Mouse (Mus musculus) liver, embryonic 12.5 days (tissue): ENCODE data around the gene Cinp. TPM values are rescaled to one million over a fixed set of nuclear protein-coding genes. Genes with fewer than 3 reads are reported as not detected.

Experiments
- ATAC-seq: fragments of 200-750 bp; cut with Nextera tagmentation; 2 replicates; pipeline ENCODE4 v1.8.0; 2017; ENCODE audit warnings: moderate number of reproducible peaks, mild to moderate bottlenecking, moderate library complexity
- H3K27ac ChIP-seq: fragments of 300-500 bp; sonication (generic); 2 replicates; pipeline ENCODE4 v1.5.1; 2016; ENCODE audit warnings: mild to moderate bottlenecking
- H3K27me3 ChIP-seq: fragments of 300-500 bp; sonication (generic); replicated peaks from 2 replicates; pipeline ENCODE4 v1.6.1; 2016; ENCODE audit warnings: mild to moderate bottlenecking, moderate library complexity
- H3K36me3 ChIP-seq: fragments of 300-500 bp; sonication (generic); 2 replicates; pipeline ENCODE4 v1.6.1; 2016; ENCODE audit warnings: mild to moderate bottlenecking, moderate library complexity
- H3K4me1 ChIP-seq: fragments of 300-500 bp; sonication (generic); 2 replicates; pipeline ENCODE4 v1.6.1; 2016
- H3K4me2 ChIP-seq: fragments of 300-500 bp; sonication (generic); 2 replicates; pipeline ENCODE4 v1.6.1; 2016; ENCODE audit warnings: mild to moderate bottlenecking, moderate library complexity
- H3K4me3 ChIP-seq: fragments of 300-500 bp; sonication (generic); 2 replicates; pipeline ENCODE4 v1.5.1; 2016; ENCODE audit warnings: mild to moderate bottlenecking, moderate library complexity
- H3K9ac ChIP-seq: fragments of 300-500 bp; sonication (generic); 2 replicates; pipeline ENCODE4 v1.6.1; 2016; ENCODE audit warnings: mild to moderate bottlenecking, moderate library complexity
- H3K9me3 ChIP-seq: fragments of 300-500 bp; sonication (generic); replicated peaks from 2 replicates; pipeline ENCODE4 v1.6.1; 2016; ENCODE audit warnings: mild to moderate bottlenecking, moderate library complexity
- WGBS: fragments of 180-500 bp; shearing (Covaris S2); methylation state at CpG from one replicate; pipeline ENCODE4 v1.1.7; 2016; ENCODE audit not compliant: insufficient replicate concordance; 5-methylcytosine and 5-hydroxymethylcytosine counted together
- polyA plus RNA-seq: library from polyadenylated mRNA; unstranded; fragments of >200 nt; fragmentation: Nextera tagmentation; extraction: Ambion mirVana; gene quantifications from 2 replicates; pipeline ENCODE4 v1.2.1, GENCODE M21; 2016

Gene Cinp
- 99.0 and 103 TPM in 2 replicates for polyA plus RNA-seq

DNA sequence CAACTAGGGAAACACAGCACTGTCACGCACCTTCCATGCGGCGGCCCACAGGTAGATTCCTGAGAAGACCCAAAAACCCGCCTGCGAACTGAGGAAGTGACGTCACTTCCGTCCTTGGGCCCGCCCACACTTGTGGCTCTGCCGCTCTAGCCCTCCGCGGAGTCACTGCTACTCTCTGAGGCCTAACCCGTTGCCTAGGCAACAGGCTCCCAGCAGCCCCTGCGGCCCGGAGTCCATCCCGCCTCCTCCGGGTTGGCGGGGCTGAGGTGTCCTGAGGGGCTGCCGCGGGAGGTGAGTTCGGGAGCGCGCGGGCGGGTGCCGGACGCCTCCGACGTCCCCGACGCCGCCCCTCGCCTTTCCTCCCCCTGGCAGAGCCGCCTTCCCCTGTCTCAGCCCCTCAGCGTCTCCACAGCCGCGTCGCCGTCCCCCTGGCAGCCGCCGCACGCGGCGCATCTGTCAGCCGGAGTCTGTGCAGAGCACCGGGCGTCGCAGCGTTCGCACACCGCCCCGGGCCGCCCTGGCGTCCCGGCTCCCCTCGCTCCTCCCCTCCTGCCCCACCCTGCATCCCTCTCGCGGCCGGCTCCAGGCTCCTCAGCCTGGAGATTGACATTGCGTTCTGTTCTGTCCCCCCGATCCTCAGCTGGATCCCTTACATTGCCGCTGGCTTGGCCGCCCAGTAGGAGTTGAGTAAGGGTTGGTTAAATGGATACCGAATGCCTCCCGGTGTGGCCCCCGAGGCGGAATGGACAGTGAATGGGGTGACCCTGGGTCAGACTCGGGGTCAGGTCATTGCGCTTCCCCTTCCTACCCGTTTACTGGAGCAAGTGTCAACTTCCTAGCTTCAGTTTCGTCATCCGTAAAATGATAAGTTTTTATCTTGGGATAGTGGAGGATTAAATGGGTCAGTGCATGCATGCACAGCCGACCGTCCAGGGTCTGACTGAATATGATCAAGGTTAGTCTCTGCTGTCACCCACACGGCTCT is at the start of gene Cinp, which contains the start of gene Tecpr2:
Cinp (minus strand) TSS at position 110 of the 985 bp plus-strand sequence.
Tecpr2 (plus strand) TSS at position 229 of the 985 bp plus-strand sequence.
- Histone ChIP-seq H3K4me1 (peaks cover 76% of the 10 kb centered on the region), H3K27me3 (no peaks in the 10 kb centered on the region), H3K9ac (peak within 1 kb of the TSS; percentile 88), H3K4me2 (peak within 1 kb of the TSS; percentile 87), H3K27ac (peak within 1 kb of the TSS; percentile 96), H3K9me3 (no peaks in the 10 kb centered on the region), H3K36me3 (peaks cover 15% of the 10 kb centered on the region), H3K4me3 (peak within 1 kb of the TSS; percentile 86)
- WGBS = under 1% methylated on average over 69 of the region's 74 CpGs
- ATAC-seq = peak; percentile 98

DNA sequence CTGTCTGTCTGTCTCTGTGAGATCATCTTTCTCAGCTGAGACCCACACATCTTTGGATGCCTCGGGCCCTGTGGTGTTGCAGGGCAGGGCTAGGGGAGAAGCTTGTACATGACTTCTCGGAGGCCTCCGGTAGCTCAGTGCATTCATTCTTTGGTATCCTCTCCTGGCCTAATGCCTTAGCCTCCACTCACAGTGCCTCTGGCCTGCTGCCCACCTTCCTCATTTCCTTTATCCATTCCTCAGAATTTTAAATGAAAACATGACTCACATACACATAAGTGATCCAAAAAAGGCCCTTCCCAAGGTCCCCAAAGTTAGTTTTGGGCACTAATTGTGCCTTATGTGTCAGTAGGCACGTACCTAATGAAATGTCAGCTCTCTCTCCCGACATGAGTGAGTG is 48.6 kb upstream of the Cinp start:
- Histone ChIP-seq H3K27ac (peak overlapping the region; percentile 22; the same call in 1 of the 2 replicates), H3K4me2 (no peak overlapping the region), H3K4me3 (no peak overlapping the region), H3K9me3 (no peaks in the 10 kb centered on the region), H3K9ac (no peak overlapping the region), H3K36me3 (peaks cover 54% of the 10 kb centered on the region), H3K4me1 (peaks cover 14% of the 10 kb centered on the region), H3K27me3 (no peaks in the 10 kb centered on the region)
- 88% methylated on average over 5 of the region's 5 CpGs for WGBS
- no peak for ATAC-seq

DNA sequence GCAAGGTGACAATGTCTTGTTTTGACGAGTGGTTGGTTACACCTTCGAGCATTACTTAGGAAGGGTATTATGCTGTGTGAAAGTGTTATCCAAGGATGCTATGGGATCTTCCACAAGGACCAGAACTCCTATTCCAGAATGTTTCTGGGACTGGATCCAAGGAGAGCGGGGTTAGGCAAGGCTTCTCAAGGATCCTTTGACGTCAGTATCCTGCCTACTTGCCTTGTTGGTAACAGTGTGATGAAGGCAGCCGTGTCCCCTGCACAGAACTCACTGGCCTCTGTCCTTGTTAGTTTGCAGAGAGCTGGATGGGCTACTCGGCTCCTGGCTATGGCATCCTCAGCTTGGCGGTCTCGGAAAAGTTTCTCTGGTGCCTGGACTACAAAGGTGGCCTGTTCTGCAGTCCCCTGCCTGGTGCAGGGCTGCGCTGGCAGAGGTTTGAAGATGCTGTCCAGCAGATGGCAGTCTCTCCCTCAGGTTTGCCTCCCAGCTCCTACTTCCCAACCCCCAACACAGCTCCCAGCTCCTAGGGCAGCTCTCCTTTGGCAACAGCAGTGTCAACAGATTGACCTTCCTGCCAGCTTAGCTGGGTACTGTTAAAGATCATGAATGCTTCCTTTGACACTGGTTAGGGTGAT is 47.2 kb upstream of the Cinp start:
- Histone ChIP-seq H3K9me3 (no peaks in the 10 kb centered on the region), H3K27ac (no peak overlapping the region), H3K27me3 (no peaks in the 10 kb centered on the region), H3K4me3 (no peak overlapping the region), H3K9ac (no peak overlapping the region), H3K4me1 (peaks cover 14% of the 10 kb centered on the region), H3K4me2 (no peak overlapping the region), H3K36me3 (peaks cover 58% of the 10 kb centered on the region)
- 61% methylated on average over 9 of the region's 9 CpGs for WGBS
- peak; percentile 86 for ATAC-seq

DNA sequence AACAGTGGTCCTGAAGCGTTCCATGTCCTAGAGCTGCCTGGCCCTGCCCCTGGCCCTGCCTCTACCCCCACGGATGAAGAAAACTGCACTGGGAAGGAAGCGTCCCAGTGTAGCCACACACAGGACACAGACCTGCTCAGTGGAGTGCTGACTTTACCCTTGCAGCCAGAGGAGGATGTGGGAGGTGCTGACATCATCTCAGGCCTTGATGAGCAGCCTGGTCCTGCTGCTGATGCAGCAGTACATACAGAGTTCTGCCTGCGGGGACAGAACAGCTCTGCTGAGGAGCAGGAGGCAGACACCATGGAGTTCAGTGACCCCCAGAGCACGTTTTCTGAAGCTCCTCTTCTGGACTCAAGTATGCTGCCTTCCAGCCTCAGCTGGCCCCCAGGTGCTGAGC is 43.9 kb upstream of the Cinp start:
- H3K27me3 ChIP-seq = no peaks in the 10 kb centered on the region
- H3K4me3 ChIP-seq = no peak overlapping the region
- no peaks in the 10 kb centered on the region for H3K9me3 ChIP-seq
- no peak overlapping the region for H3K9ac ChIP-seq
- H3K4me2 ChIP-seq = no peak overlapping the region
- ATAC-seq = no peak
- H3K36me3 ChIP-seq = peaks cover 50% of the 10 kb centered on the region
- H3K27ac ChIP-seq = no peak overlapping the region
- 65% methylated on average over 5 of the region's 5 CpGs for WGBS
- H3K4me1 ChIP-seq = peaks cover 18% of the 10 kb centered on the region

DNA sequence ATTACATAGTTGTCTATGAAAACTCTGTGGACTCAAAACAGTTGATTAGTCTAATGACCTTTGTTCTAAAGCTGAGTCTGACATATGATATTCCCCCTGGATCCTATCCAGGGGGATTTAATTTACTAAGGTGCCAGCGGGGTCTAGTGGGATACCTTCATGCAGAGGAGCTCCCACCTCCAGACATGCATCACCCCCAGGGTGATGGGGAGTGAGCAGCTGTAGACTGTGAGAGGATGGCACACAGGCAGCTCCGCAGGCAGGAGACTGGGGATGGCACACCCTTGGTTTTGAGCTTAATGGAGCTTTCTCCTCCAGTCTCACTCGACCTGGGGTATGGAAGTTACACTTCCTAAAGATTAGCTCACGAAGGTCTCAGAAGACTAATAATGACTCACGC is 32.6 kb upstream of the Cinp start:
- H3K9ac ChIP-seq = no peak overlapping the region
- WGBS = 76% methylated on average over 5 of the region's 5 CpGs
- no peak overlapping the region for H3K4me3 ChIP-seq
- H3K27ac ChIP-seq = no peak overlapping the region
- ATAC-seq = no peak
- no peak overlapping the region for H3K4me2 ChIP-seq
- H3K27me3 ChIP-seq = no peaks in the 10 kb centered on the region
- peaks cover 57% of the 10 kb centered on the region for H3K36me3 ChIP-seq
- H3K4me1 ChIP-seq = no peaks in the 10 kb centered on the region
- no peaks in the 10 kb centered on the region for H3K9me3 ChIP-seq

DNA sequence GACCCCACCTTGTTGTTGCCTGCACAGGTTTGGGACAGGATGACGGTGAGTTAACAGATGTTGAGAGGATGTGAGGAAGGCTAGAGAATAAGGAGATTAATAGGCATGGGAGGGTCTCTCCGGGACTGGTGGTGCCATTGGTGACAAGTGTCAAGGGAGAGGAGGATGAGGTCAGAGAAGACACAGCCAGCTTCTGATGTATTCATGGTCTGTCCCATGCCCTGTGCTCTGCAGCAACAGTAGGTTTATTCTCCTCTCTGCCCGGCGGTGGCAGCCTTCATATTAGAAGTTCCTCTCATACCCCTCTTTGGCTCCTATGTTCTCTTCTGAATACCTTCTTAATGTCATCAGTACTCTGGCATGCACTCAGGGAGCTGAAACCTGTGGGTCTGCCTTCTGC is 31.3 kb upstream of the Cinp start:
- no peaks in the 10 kb centered on the region for H3K9me3 ChIP-seq
- WGBS = 75% methylated on average over 4 of the region's 4 CpGs
- H3K36me3 ChIP-seq = peaks cover 57% of the 10 kb centered on the region
- no peak overlapping the region for H3K4me3 ChIP-seq
- H3K27ac ChIP-seq = no peak overlapping the region
- no peak for ATAC-seq
- no peak overlapping the region for H3K4me2 ChIP-seq
- no peaks in the 10 kb centered on the region for H3K27me3 ChIP-seq
- H3K9ac ChIP-seq = no peak overlapping the region
- H3K4me1 ChIP-seq = no peaks in the 10 kb centered on the region

DNA sequence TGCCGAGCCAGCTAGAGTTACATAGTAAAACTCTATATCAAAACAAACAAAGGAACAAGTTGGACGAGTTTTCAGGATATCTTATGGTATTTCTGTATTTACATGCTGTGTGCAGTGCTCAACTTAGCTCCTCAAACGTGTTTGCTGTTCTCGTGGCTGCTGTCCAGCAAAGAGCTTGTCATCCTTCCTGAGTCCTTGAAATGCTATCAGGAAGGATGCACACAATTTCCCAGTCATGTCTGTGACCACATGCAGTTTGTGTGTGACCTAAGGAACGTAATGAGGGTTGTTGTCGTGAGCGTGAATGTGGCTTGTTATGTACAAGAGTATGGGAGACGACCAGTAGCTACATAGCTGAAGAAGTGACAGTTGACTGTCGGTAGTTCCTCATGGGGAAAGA is 26.8 kb upstream of the Cinp start:
- peaks cover 53% of the 10 kb centered on the region for H3K36me3 ChIP-seq
- no peaks in the 10 kb centered on the region for H3K27me3 ChIP-seq
- no peaks in the 10 kb centered on the region for H3K9me3 ChIP-seq
- H3K9ac ChIP-seq = no peak overlapping the region
- no peak for ATAC-seq
- H3K4me2 ChIP-seq = no peak overlapping the region
- no peaks in the 10 kb centered on the region for H3K4me1 ChIP-seq
- WGBS = 70% methylated on average over 9 of the region's 9 CpGs
- H3K27ac ChIP-seq = no peak overlapping the region
- H3K4me3 ChIP-seq = no peak overlapping the region

DNA sequence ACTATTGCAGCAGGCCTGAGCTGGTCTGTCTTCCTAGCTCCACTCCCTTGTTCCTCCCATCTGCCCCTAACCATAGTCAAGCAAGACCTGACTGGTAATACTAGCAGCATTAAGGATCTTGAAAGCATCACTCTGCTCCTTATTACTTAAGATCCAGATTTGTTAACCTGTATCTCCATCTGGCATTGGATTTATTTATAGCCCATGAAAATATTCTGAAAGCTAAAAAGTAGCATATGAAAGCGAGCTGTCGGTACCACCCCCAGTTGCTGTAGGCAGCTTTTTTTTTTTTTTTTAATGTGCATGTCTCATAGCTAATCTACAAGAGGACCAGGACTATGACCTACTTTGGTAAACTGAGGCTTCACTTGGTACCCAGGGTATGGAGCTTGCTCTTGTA is 21.0 kb upstream of the Cinp start:
- Histone ChIP-seq H3K27ac (no peak overlapping the region), H3K27me3 (no peaks in the 10 kb centered on the region), H3K9me3 (no peaks in the 10 kb centered on the region), H3K4me3 (no peak overlapping the region), H3K9ac (no peak overlapping the region), H3K36me3 (peaks cover 9% of the 10 kb centered on the region), H3K4me2 (no peak overlapping the region), H3K4me1 (0 out of 2 replicates have a peak, but pooled peaks cover 4% of the 10 kb centered on the region)
- ATAC-seq = no peak
- WGBS = 89% methylated on average over 2 of the region's 2 CpGs

DNA sequence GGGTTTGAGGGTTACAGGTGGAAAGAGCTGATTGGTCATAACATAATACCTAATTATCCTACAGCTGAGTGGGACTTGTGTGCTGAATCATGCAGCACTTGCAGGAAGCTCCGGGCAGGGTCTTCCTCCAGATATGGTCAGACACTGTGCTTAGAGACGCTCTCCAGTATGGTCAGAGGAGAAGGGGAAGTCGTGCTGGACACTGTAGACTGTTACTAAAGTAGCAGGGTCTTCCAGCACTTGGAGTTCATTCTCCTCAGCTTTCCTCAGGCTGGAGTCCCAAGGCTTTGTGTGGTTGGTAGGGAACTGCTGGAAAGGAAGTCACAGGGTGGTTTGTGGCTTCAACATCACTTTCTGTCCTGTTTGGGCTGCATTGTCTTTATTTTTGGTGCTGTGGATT is 18.9 kb upstream of the Cinp start:
- H3K27me3 ChIP-seq = no peaks in the 10 kb centered on the region
- 10% methylated on average over 3 of the region's 3 CpGs for WGBS
- H3K9ac ChIP-seq = no peak overlapping the region
- H3K4me1 ChIP-seq = 0 out of 2 replicates have a peak, but pooled peaks cover 4% of the 10 kb centered on the region
- ATAC-seq = no peak
- no peak overlapping the region for H3K4me2 ChIP-seq
- 0 out of 2 replicates have a peak overlapping the region, but pooled peaks have one; percentile 29 for H3K27ac ChIP-seq
- H3K9me3 ChIP-seq = no peaks in the 10 kb centered on the region
- peaks cover 4% of the 10 kb centered on the region for H3K36me3 ChIP-seq
- H3K4me3 ChIP-seq = no peak overlapping the region

DNA sequence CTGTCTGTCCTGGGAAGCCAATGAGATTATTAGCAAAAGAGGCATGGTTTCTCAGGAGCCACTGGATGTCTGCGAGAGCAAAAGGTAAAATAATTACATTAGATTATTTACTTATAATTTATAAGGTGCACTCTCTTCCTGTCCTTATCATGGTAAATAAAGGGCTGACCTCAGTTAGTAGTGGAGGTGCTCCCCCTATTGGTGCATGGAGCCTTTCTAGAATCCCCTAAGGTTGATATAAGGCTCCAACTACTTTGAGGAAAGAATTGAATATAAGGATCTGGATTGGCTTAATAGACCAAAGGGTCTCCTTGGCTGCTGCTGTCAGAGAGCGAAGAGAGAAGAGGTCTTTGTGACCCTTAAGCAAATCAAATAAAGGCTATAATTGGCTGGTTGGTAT is 14.6 kb upstream of the Cinp start:
- 75% methylated on average over 2 of the region's 2 CpGs for WGBS
- Histone ChIP-seq H3K27ac (no peak overlapping the region), H3K9ac (no peak overlapping the region), H3K4me3 (no peak overlapping the region), H3K36me3 (peaks cover 4% of the 10 kb centered on the region), H3K4me1 (0 out of 2 replicates have a peak, but pooled peaks cover 4% of the 10 kb centered on the region), H3K9me3 (no peaks in the 10 kb centered on the region), H3K27me3 (no peaks in the 10 kb centered on the region), H3K4me2 (no peak overlapping the region)
- ATAC-seq = no peak

DNA sequence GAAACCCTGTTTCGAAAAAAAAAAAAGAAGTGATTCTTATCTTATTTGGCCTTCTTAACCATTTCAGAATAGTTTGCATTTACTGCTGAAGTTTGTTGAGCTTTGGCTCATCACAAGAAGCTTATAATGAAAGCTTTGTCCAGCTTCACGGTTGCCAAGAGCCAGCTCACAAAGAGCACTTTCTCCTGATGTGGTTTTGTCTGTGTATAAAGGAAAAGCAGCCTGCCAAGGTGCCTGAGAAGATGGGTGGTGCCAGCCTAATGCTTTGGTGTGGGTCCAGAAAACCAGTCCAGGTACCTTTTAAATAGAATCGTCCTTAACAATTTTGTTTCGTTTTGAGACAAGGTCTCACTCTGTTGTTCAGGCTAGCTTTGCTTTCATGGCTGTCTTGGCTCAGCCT is 13.2 kb upstream of the Cinp start:
- Histone ChIP-seq H3K27me3 (no peaks in the 10 kb centered on the region), H3K27ac (no peak overlapping the region), H3K9me3 (no peaks in the 10 kb centered on the region), H3K9ac (no peak overlapping the region), H3K36me3 (peaks cover 10% of the 10 kb centered on the region), H3K4me1 (no peaks in the 10 kb centered on the region), H3K4me3 (no peak overlapping the region), H3K4me2 (no peak overlapping the region)
- 74% methylated on average over 4 of the region's 4 CpGs for WGBS
- ATAC-seq = no peak

DNA sequence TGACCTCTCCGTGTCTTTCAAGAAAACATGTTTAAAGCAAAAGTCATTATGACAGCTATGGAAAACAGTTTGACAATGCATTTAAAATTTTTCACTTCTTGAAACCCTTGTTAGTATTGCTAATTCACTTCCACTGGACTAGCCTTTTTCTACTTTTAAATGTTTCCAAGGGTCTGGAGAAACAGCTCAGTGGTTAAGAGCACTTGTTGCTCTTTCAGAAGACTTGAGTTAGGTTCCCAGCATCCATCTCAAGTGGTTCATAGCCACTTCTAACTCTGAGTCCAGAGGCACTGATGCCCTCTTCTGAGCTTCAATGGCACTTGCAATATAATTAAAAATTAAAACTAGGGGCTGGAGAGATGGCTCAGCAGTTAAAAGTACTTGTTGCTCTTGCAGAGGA is 2.9 kb upstream of the Cinp start:
- WGBS = 45% methylated on average over 1 of the region's 1 CpGs
- H3K4me3 ChIP-seq = no peak overlapping the region
- H3K27me3 ChIP-seq = no peaks in the 10 kb centered on the region
- H3K36me3 ChIP-seq = peaks cover 12% of the 10 kb centered on the region
- no peak overlapping the region for H3K9ac ChIP-seq
- ATAC-seq = no peak
- H3K4me1 ChIP-seq = peaks cover 65% of the 10 kb centered on the region
- H3K9me3 ChIP-seq = no peaks in the 10 kb centered on the region
- no peak overlapping the region for H3K27ac ChIP-seq
- H3K4me2 ChIP-seq = no peak overlapping the region
